Mouse (Mus musculus) induced T-regulatory cell, adult 2 months (primary cell): ENCODE measurements around the gene Mlip.
"Not testable (repeated sequence)": the region's sequence is repeated elsewhere in the genome, so short reads cannot be mapped to it uniquely, and the experiment has no call there.

Experiments used
- DNase-seq: peaks from one replicate; pipeline ENCODE4 v3.0.0-alpha.2; 2012; ENCODE audit warnings: low read depth

The Mlip gene

GRCm38 (mm10) chr9:77198250-77198649 lies 154.5 kb downstream of the Mlip start:
- no peak for DNase-seq

- DNase-seq: no peak
Measured at GRCm38 (mm10) chr9:77179486-77179885, 173.3 kb downstream of the Mlip start.

GRCm38 (mm10) chr9:77175870-77176269 lies 176.9 kb downstream of the Mlip start:
- DNase-seq: no peak

- no peak for DNase-seq
Measured at GRCm38 (mm10) chr9:77172044-77172443, 180.7 kb downstream of the Mlip start.

GRCm38 (mm10) chr9:77165877-77166276 lies 186.9 kb downstream of the Mlip start:
- DNase-seq: no peak

GRCm38 (mm10) chr9:77161764-77162163 lies 191.0 kb downstream of the Mlip start:
- DNase-seq: no peak

GRCm38 (mm10) chr9:77160277-77160926 lies 192.4 kb downstream of the Mlip start:
- DNase-seq: no peak

- no peak for DNase-seq
Measured at GRCm38 (mm10) chr9:77148518-77149257, 204.1 kb downstream of the Mlip start.

- no peak for DNase-seq
Measured at GRCm38 (mm10) chr9:77119735-77120134, 233.0 kb downstream of the Mlip start.

- no peak for DNase-seq
Measured at GRCm38 (mm10) chr9:77096886-77097285, 255.9 kb downstream of the Mlip start.

- DNase-seq: not testable (repeated sequence)
Measured at GRCm38 (mm10) chr9:77083221-77083620, 269.5 kb downstream of the Mlip start.

- no peak for DNase-seq
Measured at GRCm38 (mm10) chr9:77071676-77072075, 281.1 kb downstream of the Mlip start.

- no peak for DNase-seq
Measured at GRCm38 (mm10) chr9:77056611-77057010, 296.2 kb downstream of the Mlip start.

GRCm38 (mm10) chr9:77054426-77055193 lies 298.2 kb downstream of the Mlip start:
- no peak for DNase-seq
